7 mouse cellular contexts compared by ENCODE assay signal in the genomic region with DNA sequence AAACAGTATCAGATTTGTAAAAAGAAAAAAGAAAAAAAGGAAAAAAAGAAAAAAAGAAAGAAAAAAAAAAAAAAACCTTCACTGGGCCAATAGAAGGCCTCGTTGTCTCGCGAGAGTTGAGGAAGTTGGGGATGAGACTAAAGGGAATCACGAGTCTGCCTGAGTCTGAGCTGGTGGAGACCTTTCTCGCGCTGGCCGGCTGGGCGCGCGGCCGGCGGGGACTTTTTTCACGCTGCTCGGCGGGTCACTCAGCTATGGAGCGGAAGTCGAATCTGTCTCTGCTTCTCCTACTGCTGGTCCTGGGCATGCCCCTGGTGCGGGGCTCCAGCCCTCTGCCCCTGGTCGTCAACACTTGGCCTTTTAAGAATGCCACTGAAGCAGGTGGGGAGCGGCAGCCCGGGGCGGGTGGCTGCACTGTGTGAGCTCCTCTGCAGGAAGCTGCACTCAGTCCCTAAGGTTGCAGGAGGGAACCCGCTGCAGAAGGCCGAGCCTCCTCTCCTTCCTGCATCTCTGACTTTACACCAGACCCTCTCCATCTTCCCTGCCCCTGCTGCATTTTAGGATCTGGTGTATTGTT. TPM values are rescaled to one million over a fixed set of nuclear protein-coding genes. Genes with fewer than 3 reads are reported as not detected.
DNase-seq lines count a peak whose midpoint lies in the region; ATAC-seq lines count a peak whose summit lies in the region.

A gene (plus strand): TSS at position 177 of the 577 bp plus-strand sequence.

- H3K4me3 ChIP-seq in intestine, embryonic 16.5 days (ENCODE audit: low read length), result peak within 1 kb of the TSS; percentile 56
- peak within 1 kb of the TSS; percentile 38 for H3K4me3 ChIP-seq in midbrain, embryonic 11.5 days (ENCODE audit: low read depth, low read length)

- peak; percentile 100 for ATAC-seq in intestine, embryonic 16.5 days
- ATAC-seq in midbrain, embryonic 11.5 days (ENCODE audit: low FRiP score), result peak; percentile 98

- H3K4me2 ChIP-seq in intestine, embryonic 16.5 days (ENCODE audit: low read depth, low read length), result peak within 1 kb of the TSS; percentile 51
- H3K4me2 ChIP-seq in midbrain, embryonic 11.5 days, result peak within 1 kb of the TSS; percentile 45

- no peaks in the 10 kb centered on the region for H3K9me3 ChIP-seq in intestine, embryonic 16.5 days (ENCODE audit: control insufficient read depth, low read length)
- no peaks in the 10 kb centered on the region for H3K9me3 ChIP-seq in midbrain, embryonic 11.5 days (ENCODE audit: control insufficient read depth, low read length)

- H3K27ac ChIP-seq in intestine, embryonic 16.5 days (ENCODE audit: low read length), result peak within 1 kb of the TSS; percentile 53; the same call in 1 of the 2 replicates
- H3K27ac ChIP-seq in midbrain, embryonic 11.5 days (ENCODE audit: low read depth, low read length), result peak within 1 kb of the TSS; percentile 10; the same call in 1 of the 2 replicates

- H3K36me3 ChIP-seq in intestine, embryonic 16.5 days (ENCODE audit: control insufficient read depth, insufficient read depth, low read length), result peaks cover 2% of the 10 kb centered on the region; the same call in 1 of the 2 replicates
- H3K36me3 ChIP-seq in midbrain, embryonic 11.5 days (ENCODE audit: control insufficient read depth, insufficient read depth, low read length), result peaks cover 2% of the 10 kb centered on the region; the same call in 1 of the 2 replicates

- H3K4me1 ChIP-seq in intestine, embryonic 16.5 days (ENCODE audit: control insufficient read depth, insufficient read depth, low read length), result no peaks in the 10 kb centered on the region
- H3K4me1 ChIP-seq in midbrain, embryonic 11.5 days (ENCODE audit: control insufficient read depth, insufficient read depth, low read length), result peaks cover 6% of the 10 kb centered on the region; the same call in 1 of the 2 replicates

- intact Hi-C loops in left cerebral cortex, postnatal 36 days (cut with DNase I), result no loop called here

- peak; percentile 88 for DNase-seq in adrenal gland, adult 8-10 months
- peak; percentile 88 for DNase-seq in embryo, embryonic 9.5 days (ENCODE audit: extremely low spot score)
- peak; percentile 81 to 90 for DNase-seq in gastrocnemius, postnatal 4 days (ENCODE audit: low spot score in 2 of 2)
- peak; percentile 86 to 87 for DNase-seq in left cerebral cortex, postnatal 36 days (ENCODE audit: low spot score in 2 of 2)
- DNase-seq in midbrain, embryonic 11.5 days (ENCODE audit: low spot score, missing footprints), result peak; percentile 97
- DNase-seq in skeletal muscle tissue, adult 2 months (ENCODE audit: low read depth, low spot score), result peak; percentile 95

- under 1% methylated on average over 24 of the region's 24 CpGs for WGBS in intestine, embryonic 16.5 days
- under 1% methylated on average over 24 of the region's 24 CpGs for WGBS in midbrain, embryonic 11.5 days

- peak within 1 kb of the TSS; percentile 79 for H3K9ac ChIP-seq in intestine, embryonic 16.5 days (ENCODE audit: low read depth, low read length)
- peak within 1 kb of the TSS; percentile 76 for H3K9ac ChIP-seq in midbrain, embryonic 11.5 days (ENCODE audit: low read length)

- H3K27me3 ChIP-seq in intestine, embryonic 16.5 days (replicated peaks; ENCODE audit: control insufficient read depth, insufficient read depth, low read length), result no peaks in the 10 kb centered on the region
- H3K27me3 ChIP-seq in midbrain, embryonic 11.5 days (ENCODE audit: control insufficient read depth, insufficient read depth, low read length), result no peaks in the 10 kb centered on the region

RNA-seq across cellular contexts. Expression of the gene that starts here (rescaled TPM):
- total RNA-seq in adrenal gland, adult 8-10 months (2022), result 10 to 100 TPM; 30.5 to 34.7 (median 33.1) TPM
- 10 to 100 TPM; 15.0 to 18.4 TPM for total RNA-seq in gastrocnemius, postnatal 4 days (2021)
- 57.5 and 58.7 TPM in 2 replicates for polyA plus RNA-seq in intestine, embryonic 16.5 days (2015; fragmentation: Nextera tagmentation; extraction: Ambion mirVana)
- total RNA-seq in left cerebral cortex, postnatal 36 days (2021), result 1 to 10 TPM; 6.9 to 7.9 TPM
- 17.9 and 19.4 TPM in 2 replicates for polyA plus RNA-seq in midbrain, embryonic 11.5 days (2014; fragmentation: Nextera tagmentation; extraction: Ambion mirVana)

Comparison
In these comparisons a context has a peak if more than half of its experiments do, and no peak if none do; other contexts are left out.
1. Peak in every context shown above with its lines: DNase-seq, ATAC-seq, H3K4me3 ChIP-seq and H3K27ac ChIP-seq.